Mouse (Mus musculus): ENCODE data around the gene Mtfr1l. TPM values are rescaled to one million over a fixed set of nuclear protein-coding genes. Genes with fewer than 3 reads are reported as not detected.
A peak's percentile ranks its signal among the peaks of the same experiment; 100 is the strongest.

The Mtfr1l gene
- polyA plus RNA-seq, 1 experiment from 2014 or later: 116 TPM

DNA sequence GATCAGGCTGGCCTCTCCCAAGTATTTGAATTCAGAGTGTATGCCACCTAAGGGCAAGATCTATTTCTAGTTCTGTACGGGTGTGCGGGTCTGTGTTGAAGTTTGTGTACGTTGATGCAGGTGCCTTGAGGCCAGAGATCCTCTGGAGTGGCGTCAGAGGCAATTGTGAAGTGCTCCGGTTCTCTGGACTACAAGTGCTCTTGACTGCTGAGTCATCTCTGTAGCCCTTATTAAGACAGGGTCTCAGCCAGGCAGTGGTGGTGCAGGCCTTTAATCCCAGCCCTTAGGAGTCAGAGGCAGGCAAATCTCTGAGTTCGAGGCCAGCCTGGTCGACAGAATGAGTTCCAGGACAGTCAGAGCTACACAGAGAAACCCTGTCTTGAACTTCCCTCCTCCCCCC, 19.6 kb downstream of the Mtfr1l start:
- Histone ChIP-seq H3K36me3 (no peaks in the 10 kb centered on the region), H3K4me2 (replicated peaks) (no peak overlapping the region), H3K4me3 (replicated peaks) (no peak overlapping the region), H3K9me3 (replicated peaks) (no peaks in the 10 kb centered on the region), H3K27me3 (no peaks in the 10 kb centered on the region), H3K9ac (no peak overlapping the region), H3K4me1 (peaks cover 33% of the 10 kb centered on the region), H3K27ac (replicated peaks) (no peak overlapping the region)
- ATAC-seq (ENCODE audit: insufficient number of reproducible peaks, low FRiP score, low TSS enrichment, low read depth): no peak
- 74% methylated on average over 7 of the region's 7 CpGs for WGBS

DNA sequence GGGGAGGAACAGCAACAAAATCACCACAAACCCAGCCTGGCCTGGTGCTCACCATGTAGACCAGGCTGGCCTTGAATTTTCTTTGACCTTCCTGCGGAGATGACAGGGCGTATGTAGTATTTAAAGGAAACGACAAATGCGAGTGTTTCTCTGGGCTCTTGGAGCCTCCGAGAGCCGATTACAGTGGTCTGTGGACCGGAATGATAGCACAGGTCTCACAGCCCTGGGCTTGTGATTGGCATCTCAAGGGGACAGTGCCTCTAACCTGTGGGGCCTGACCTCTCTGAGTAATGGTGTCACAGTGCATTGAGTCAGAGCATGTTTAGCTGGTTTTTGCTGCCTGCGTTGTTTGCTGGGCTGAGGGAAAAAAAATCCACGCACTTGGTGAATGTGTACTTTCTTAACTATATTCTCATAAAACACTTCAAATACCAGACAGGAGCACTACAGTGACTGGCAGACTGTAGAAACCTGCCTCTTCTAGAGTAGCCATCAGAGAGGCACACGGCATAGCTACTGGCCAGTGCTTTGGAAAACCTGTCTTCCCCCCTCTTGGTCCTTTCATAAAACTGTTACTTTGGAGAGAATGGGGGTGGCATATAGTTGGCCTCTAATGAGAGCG, 20.8 kb downstream of the Mtfr1l start:
- no peaks in the 10 kb centered on the region for H3K27me3 ChIP-seq
- ATAC-seq (ENCODE audit: insufficient number of reproducible peaks, low FRiP score, low TSS enrichment, low read depth): no peak
- no peak overlapping the region for H3K9ac ChIP-seq
- peaks cover 33% of the 10 kb centered on the region for H3K4me1 ChIP-seq
- H3K27ac ChIP-seq (replicated peaks): no peak overlapping the region
- no peak overlapping the region for H3K4me2 ChIP-seq (replicated peaks)
- 84% methylated on average over 11 of the region's 11 CpGs for WGBS
- H3K36me3 ChIP-seq: no peaks in the 10 kb centered on the region
- no peak overlapping the region for H3K4me3 ChIP-seq (replicated peaks)
- no peaks in the 10 kb centered on the region for H3K9me3 ChIP-seq (replicated peaks)

DNA sequence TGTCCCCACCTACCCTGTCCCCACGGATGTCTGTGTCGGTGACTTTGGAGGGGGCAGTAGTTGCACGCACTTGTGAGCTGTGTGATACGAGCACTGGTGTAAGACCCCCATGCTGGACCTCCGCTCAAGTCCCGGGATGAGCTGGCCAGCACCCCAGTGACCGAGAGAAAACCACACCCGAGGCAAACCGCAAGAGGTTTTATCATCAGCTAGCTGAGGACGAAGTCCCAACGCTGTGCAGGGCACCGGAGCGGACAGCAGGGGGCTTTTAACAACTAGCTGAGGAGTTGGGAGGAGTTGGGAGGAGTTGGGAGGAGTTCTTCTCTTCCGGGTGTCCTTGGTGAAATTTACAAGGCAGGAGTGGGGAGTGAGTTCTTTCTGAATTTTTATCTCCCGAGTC, 22.4 kb downstream of the Mtfr1l start:
- ATAC-seq (ENCODE audit: insufficient number of reproducible peaks, low FRiP score, low TSS enrichment, low read depth): no peak
- Histone ChIP-seq H3K9me3 (replicated peaks) (no peaks in the 10 kb centered on the region), H3K9ac (no peak overlapping the region)

DNA sequence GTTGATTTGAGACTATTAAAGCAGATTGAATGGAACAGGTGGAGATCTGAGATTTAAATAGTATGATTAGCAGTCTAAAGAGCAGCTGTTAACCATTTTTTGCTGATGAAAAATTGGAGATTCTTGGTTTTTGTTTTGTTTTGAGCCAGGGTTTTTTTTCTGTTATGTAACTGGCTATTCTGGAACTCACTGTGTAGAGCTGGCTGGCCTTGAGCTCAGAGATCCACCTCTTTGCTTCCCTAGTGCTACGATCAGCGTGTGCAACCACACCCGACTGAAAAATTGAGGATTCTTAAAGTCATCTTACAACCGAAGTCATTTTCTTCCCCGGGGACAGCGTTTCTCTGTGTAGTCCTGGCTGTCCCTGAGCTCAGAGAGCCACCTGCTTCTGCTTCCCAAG, 23.5 kb downstream of the Mtfr1l start:
- WGBS: 59% methylated on average over 6 of the region's 6 CpGs
- peaks cover 5% of the 10 kb centered on the region; the same call in 1 of the 2 replicates for H3K36me3 ChIP-seq
- H3K27me3 ChIP-seq: no peaks in the 10 kb centered on the region
- peak overlapping the region; percentile 59 for H3K4me3 ChIP-seq (replicated peaks)
- no peak overlapping the region for H3K27ac ChIP-seq (replicated peaks)
- no peaks in the 10 kb centered on the region for H3K9me3 ChIP-seq (replicated peaks)
- H3K9ac ChIP-seq: no peak overlapping the region
- peaks cover 22% of the 10 kb centered on the region for H3K4me1 ChIP-seq
- H3K4me2 ChIP-seq (replicated peaks): peak overlapping the region; percentile 95
- ATAC-seq (ENCODE audit: insufficient number of reproducible peaks, low FRiP score, low TSS enrichment, low read depth): no peak

More for the DNA sequence above, 22.4 kb downstream of the Mtfr1l start:
- H3K27ac ChIP-seq (replicated peaks): no peak overlapping the region
- peak overlapping the region; percentile 20 for H3K4me3 ChIP-seq (replicated peaks)
- H3K36me3 ChIP-seq: 0 out of 2 replicates have a peak, but pooled peaks cover 1% of the 10 kb centered on the region
- WGBS: 22% methylated on average over 15 of the region's 15 CpGs
- peak overlapping the region; percentile 46 for H3K4me2 ChIP-seq (replicated peaks)
- peaks cover 32% of the 10 kb centered on the region for H3K4me1 ChIP-seq
- H3K27me3 ChIP-seq: no peaks in the 10 kb centered on the region

DNA sequence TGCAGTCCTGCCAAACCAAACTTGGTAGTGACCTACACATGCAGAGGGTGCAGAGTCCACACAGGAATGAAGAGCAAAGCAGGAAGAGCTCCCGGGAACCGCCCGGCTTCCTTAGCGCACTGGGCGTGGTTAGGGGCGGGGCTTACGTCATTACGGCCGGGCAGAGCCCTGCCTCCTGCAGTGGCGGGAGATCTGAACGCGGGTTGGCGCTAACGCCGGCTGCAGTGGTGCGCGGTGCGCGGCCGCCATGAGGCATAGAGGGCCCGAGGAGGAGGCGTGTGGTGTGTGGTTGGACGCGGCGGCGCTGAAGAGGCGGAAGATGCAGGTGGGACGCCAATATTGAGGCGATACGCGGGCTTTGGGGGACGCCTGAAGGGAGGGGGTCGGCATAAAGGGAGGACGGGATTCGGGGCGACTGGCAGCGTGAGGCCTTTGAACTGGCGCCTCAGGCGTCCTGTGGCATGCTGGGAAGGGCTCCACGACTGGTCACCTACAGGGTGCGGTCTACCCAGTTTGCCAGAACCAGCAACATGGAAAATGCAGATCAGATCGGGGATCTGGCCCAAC, 24.3 kb downstream of the Mtfr1l start, which contains the start of gene Aunip:
Gene Aunip (plus strand): TSS at position 155 of the 567 bp plus-strand sequence.
- under 1% methylated on average over 42 of the region's 42 CpGs for WGBS
- Histone ChIP-seq H3K4me1 (peaks cover 20% of the 10 kb centered on the region), H3K9me3 (replicated peaks) (no peaks in the 10 kb centered on the region), H3K27ac (replicated peaks) (peak within 1 kb of the TSS; percentile 60; the same call in 1 of the 2 replicates), H3K4me2 (replicated peaks) (peak within 1 kb of the TSS; percentile 95), H3K36me3 (peaks cover 5% of the 10 kb centered on the region; the same call in 1 of the 2 replicates), H3K9ac (peak within 1 kb of the TSS; percentile 12), H3K27me3 (no peaks in the 10 kb centered on the region), H3K4me3 (replicated peaks) (peak within 1 kb of the TSS; percentile 59)
- ATAC-seq (ENCODE audit: insufficient number of reproducible peaks, low FRiP score, low TSS enrichment, low read depth): peak; percentile 93

DNA sequence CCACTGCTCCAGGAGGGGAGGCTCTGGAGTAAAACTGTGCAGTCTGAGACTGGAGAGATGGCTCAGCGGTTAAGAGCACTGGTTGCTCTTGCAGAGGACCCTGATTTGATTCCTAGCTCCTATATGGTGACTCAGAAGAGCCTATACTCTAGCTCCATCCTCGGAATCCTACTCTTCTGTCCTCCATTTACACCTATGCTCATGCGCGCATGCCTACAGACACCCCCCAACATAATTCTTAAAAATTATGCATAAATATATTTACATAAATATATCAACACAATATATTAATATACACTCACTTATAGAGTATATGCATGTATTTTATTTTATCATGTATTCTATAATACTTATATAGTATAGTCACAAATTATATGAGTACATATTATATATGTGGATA, 24.8 kb downstream of the Mtfr1l start:
- H3K9ac ChIP-seq: no peak overlapping the region
- H3K4me3 ChIP-seq (replicated peaks): peak overlapping the region; percentile 59; the same call in 1 of the 2 replicates
- H3K4me2 ChIP-seq (replicated peaks): peak overlapping the region; percentile 95; the same call in 1 of the 2 replicates
- ATAC-seq (ENCODE audit: insufficient number of reproducible peaks, low FRiP score, low TSS enrichment, low read depth): peak; percentile 21; the same call in 1 of the 2 replicates
- H3K27me3 ChIP-seq: no peaks in the 10 kb centered on the region
- H3K9me3 ChIP-seq (replicated peaks): no peaks in the 10 kb centered on the region
- WGBS: 69% methylated on average over 4 of the region's 4 CpGs
- peaks cover 20% of the 10 kb centered on the region for H3K4me1 ChIP-seq
- peaks cover 5% of the 10 kb centered on the region; the same call in 1 of the 2 replicates for H3K36me3 ChIP-seq
- H3K27ac ChIP-seq (replicated peaks): no peak overlapping the region

DNA sequence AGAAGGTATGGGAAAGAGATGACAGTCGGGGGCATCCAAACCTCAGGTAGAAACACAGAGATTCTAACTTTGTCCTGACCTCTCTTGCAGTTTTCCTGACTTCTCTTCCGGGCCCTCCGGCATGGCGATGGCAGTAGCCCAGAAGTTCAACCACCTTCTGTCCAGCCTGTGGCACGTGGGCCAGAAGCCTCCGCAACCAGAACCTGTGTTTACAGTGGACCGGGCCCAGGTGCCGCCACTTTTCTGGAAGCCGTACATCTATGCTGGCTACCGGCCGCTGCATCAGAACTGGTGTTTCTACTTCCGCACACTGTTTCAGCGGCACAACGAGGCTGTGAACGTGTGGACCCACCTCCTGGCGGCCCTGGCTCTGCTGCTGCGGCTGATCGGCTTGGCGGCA, 28.5 kb downstream of the Mtfr1l start:
- Histone ChIP-seq H3K27ac (replicated peaks) (no peak overlapping the region), H3K36me3 (peaks cover 5% of the 10 kb centered on the region; the same call in 1 of the 2 replicates), H3K27me3 (no peaks in the 10 kb centered on the region), H3K4me2 (replicated peaks) (no peak overlapping the region), H3K4me3 (replicated peaks) (no peak overlapping the region), H3K4me1 (peaks cover 9% of the 10 kb centered on the region), H3K9ac (no peak overlapping the region), H3K9me3 (replicated peaks) (no peaks in the 10 kb centered on the region)
- ATAC-seq (ENCODE audit: insufficient number of reproducible peaks, low FRiP score, low TSS enrichment, low read depth): no peak
- WGBS: 86% methylated on average over 19 of the region's 19 CpGs

DNA sequence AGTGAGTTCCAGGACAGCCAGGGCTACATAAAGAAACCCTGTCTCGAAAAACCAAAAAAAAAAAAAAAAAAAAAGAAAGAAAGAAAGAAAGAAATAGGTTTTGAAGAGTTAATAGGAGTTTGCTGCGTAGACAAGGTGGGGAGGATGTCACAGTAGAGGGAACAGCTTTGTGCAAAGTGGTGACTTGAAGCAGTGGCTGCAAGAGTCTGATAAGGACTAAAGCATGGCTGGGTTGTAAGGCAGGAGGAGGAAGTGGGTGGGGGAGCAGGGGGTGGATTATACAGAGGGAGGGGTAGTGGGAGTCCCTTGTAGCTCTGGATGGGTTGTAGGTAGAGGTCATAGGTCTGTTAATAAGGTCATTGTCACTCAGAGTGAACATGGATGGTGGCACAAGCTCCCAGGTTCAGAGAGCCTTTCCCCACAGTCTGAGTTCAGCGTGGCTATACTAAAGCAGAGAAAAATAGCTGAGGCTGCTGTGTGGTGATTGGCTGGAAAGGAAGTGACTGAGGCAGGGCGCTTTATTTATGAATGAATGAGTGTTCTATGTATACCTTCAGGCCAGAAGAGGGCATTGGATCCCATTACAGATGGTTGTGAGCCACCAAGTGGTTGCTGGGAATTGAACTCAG, 29.1 kb downstream of the Mtfr1l start:
- Histone ChIP-seq H3K4me2 (replicated peaks) (no peak overlapping the region), H3K4me3 (replicated peaks) (no peak overlapping the region), H3K9ac (no peak overlapping the region), H3K36me3 (peaks cover 5% of the 10 kb centered on the region; the same call in 1 of the 2 replicates), H3K27me3 (no peaks in the 10 kb centered on the region), H3K4me1 (peaks cover 3% of the 10 kb centered on the region), H3K27ac (replicated peaks) (no peak overlapping the region), H3K9me3 (replicated peaks) (no peaks in the 10 kb centered on the region)
- WGBS: 73% methylated on average over 3 of the region's 4 CpGs
- ATAC-seq (ENCODE audit: insufficient number of reproducible peaks, low FRiP score, low TSS enrichment, low read depth): no peak

DNA sequence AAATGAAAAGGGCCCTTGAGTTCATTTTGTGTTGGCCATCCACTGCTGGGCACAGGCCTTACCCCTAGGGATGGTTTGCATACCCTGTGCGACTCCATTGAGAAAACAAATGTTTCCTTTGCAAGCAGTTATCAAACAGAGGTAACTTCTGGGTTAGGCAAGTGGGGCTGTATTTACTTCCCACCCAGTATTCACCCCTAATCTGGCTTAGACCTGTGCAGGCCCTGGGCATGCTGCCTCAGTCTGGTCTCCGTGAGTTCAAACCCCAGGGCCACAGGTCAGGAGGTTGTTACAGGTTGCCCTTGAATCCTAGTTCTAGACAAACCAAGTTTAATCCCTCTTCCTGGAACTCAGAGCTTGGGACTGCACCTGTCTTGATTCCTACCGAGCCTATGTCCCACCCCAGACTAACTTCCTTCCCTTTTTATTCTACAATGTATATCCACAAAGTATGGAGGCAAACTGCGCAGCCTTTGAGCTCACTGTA, 29.8 kb downstream of the Mtfr1l start:
- no peak overlapping the region for H3K27ac ChIP-seq (replicated peaks)
- H3K4me3 ChIP-seq (replicated peaks): no peak overlapping the region
- no peak overlapping the region for H3K9ac ChIP-seq
- WGBS: 86% methylated on average over 4 of the region's 4 CpGs
- H3K36me3 ChIP-seq: peaks cover 5% of the 10 kb centered on the region; the same call in 1 of the 2 replicates
- no peak overlapping the region for H3K4me2 ChIP-seq (replicated peaks)
- H3K9me3 ChIP-seq (replicated peaks): no peaks in the 10 kb centered on the region
- no peak for ATAC-seq (ENCODE audit: insufficient number of reproducible peaks, low FRiP score, low TSS enrichment, low read depth)
- no peaks in the 10 kb centered on the region for H3K4me1 ChIP-seq
- H3K27me3 ChIP-seq: no peaks in the 10 kb centered on the region

DNA sequence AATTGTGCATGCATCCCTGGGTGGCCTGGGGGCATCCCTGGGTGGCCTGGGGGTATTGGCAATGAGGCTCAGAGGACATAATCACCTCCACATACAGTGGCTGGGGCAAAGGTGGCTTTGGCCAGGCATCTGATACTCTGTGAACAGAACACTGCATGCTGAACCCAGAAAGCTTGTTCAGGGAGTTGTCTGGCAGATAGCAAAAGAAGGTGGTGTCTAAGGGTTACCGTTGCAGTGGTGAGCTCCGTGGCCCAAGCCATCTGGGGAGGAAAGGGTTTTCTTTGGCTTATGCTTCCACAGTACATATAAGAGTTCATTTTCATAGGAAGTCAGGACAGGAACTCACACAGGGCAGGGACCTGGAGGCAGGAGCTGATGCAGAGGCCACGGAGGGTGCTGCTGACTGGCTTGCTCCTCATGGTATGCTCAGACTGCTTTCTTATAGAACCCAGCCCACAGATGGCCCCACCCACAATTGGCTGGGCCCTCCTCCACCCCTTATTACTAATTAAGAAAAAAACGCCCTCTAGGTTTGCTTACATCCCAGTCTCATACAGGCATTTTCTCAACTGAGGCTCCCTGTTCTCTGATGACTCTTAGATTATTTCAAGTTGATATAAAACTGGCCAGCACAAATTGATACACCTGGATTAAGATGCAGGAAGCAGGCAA, 31.4 kb downstream of the Mtfr1l start:
- Histone ChIP-seq H3K9ac (no peak overlapping the region), H3K27ac (replicated peaks) (no peak overlapping the region), H3K27me3 (no peaks in the 10 kb centered on the region), H3K4me2 (replicated peaks) (no peak overlapping the region), H3K4me1 (no peaks in the 10 kb centered on the region), H3K36me3 (peaks cover 5% of the 10 kb centered on the region; the same call in 1 of the 2 replicates), H3K9me3 (replicated peaks) (no peaks in the 10 kb centered on the region), H3K4me3 (replicated peaks) (no peak overlapping the region)
- ATAC-seq (ENCODE audit: insufficient number of reproducible peaks, low FRiP score, low TSS enrichment, low read depth): no peak
- 75% methylated on average over 4 of the region's 4 CpGs for WGBS

DNA sequence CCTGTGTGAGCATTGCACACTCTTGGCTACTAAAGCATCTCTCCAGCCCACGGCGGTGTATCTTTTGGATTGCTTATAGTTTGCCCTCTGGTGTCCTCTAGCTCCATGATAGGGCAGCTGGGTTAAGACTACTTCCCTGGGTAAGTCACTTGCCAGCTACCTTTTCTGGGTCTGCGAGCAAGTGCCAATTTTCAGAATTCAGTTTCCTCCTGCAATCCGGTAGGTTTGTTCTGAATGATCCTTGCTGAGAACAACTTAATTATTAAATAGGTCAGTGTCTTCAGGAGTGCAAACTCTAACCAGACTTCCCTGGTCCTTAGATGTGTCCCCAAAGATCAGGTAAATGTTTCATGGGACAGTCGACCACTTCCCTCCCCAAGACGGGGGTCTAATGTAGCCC, 34.1 kb downstream of the Mtfr1l start:
- 91% methylated on average over 6 of the region's 6 CpGs for WGBS
- H3K4me1 ChIP-seq: peaks cover 20% of the 10 kb centered on the region

More for the DNA sequence above, 34.1 kb downstream of the Mtfr1l start:
- Histone ChIP-seq H3K4me3 (replicated peaks) (no peak overlapping the region), H3K9me3 (replicated peaks) (no peaks in the 10 kb centered on the region), H3K9ac (no peak overlapping the region), H3K27me3 (no peaks in the 10 kb centered on the region), H3K27ac (replicated peaks) (no peak overlapping the region), H3K4me2 (replicated peaks) (no peak overlapping the region), H3K36me3 (no peaks in the 10 kb centered on the region)
- ATAC-seq (ENCODE audit: insufficient number of reproducible peaks, low FRiP score, low TSS enrichment, low read depth): no peak

Data from embryonic facial prominence, embryonic 15.5 days (tissue).